9 mouse cellular contexts compared by ENCODE assay signal in the genomic region with DNA sequence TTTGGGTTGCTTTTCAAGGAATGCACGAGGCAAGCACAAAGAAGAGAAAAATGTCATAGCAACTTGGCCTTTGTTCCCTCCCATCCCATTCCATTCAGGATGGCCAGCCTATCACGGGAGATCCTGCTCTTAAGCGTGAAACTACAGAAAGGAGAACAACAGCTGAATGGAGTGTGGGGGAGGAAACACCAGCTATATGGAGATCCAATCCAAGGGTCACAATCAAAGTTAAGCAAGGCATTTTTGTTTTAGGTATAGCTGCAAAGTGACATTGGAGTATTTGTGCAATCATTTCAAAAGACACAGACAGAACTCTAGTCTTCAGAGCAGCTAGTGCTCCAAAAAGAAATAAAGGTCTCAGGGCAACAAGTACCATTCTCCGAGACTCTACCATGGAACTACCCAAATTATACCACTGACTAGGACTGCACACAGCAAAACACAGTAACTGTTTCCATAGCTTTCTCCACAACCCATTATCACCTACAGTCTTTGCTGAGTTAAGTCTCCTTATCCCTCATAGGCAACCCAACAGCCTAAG. TPM values are rescaled to one million over a fixed set of nuclear protein-coding genes. Genes with fewer than 3 reads are reported as not detected.
DNase-seq lines count a peak whose midpoint lies in the region; ATAC-seq and TF ChIP-seq lines count a peak whose summit lies in the region.
"Had no signal": no experiment of that assay in that cellular context is flagged by ENCODE, and none has a peak within 500 bp of the region (broad histone marks: within the 10 kb centered on the region; RNA-seq: fewer than 3 reads in every experiment).

No protein-coding gene starts in this region.

- WGBS in heart, embryonic 11.5 days (ENCODE audit: insufficient replicate concordance) = 18% methylated on average over 4 of the region's 4 CpGs
- 4% methylated on average over 4 of the region's 4 CpGs for WGBS in hindbrain, embryonic 13.5 days
- WGBS in midbrain, embryonic 10.5 days = 10% methylated on average over 4 of the region's 4 CpGs

- no peaks in the 10 kb centered on the region for H3K27me3 ChIP-seq in heart, embryonic 11.5 days (ENCODE audit: control insufficient read depth, insufficient read depth, low read length)
- no peaks in the 10 kb centered on the region for H3K27me3 ChIP-seq in hindbrain, embryonic 13.5 days
- no peaks in the 10 kb centered on the region for H3K27me3 ChIP-seq in midbrain, embryonic 10.5 days (ENCODE audit: low read depth, poor library complexity, severe bottlenecking)
- H3K27me3 ChIP-seq: Patski had no signal

- intact Hi-C loops in heart, postnatal 10 days (cut with DNase I) = loop anchor here (5.0 kb wide), 1 partner anchor 62 kb away; the partner anchor contains the start of gene Rpl13

- H3K4me2 ChIP-seq in heart, embryonic 11.5 days = peak overlapping the region; percentile 90
- peak overlapping the region; percentile 71 for H3K4me2 ChIP-seq in hindbrain, embryonic 13.5 days

- 0 out of 2 replicates have a peak overlapping the region, but pooled peaks have one; percentile 15 for H3K27ac ChIP-seq in heart, embryonic 11.5 days (ENCODE audit: low read depth, low read length)
- H3K27ac ChIP-seq in hindbrain, embryonic 13.5 days = peak overlapping the region; percentile 97; the same call in 1 of the 2 replicates
- H3K27ac ChIP-seq in midbrain, embryonic 10.5 days (replicated peaks) = peak overlapping the region; percentile 99

- TF ChIP-seq POLR2A in brain, embryonic 14.5 days (IDR thresholded peaks at IDR 0.05; ENCODE audit: borderline replicate concordance, extremely low read depth, insufficient read depth, insufficient read length, poor library complexity, severe bottlenecking) = no peak

- H3K36me3 ChIP-seq in heart, embryonic 11.5 days (ENCODE audit: control insufficient read depth, insufficient read depth, low read length) = no peaks in the 10 kb centered on the region
- no peaks in the 10 kb centered on the region for H3K36me3 ChIP-seq in hindbrain, embryonic 13.5 days
- peaks cover 10% of the 10 kb centered on the region for H3K36me3 ChIP-seq in midbrain, embryonic 10.5 days

- ATAC-seq in heart, embryonic 11.5 days (replicated peaks; ENCODE audit: insufficient number of reproducible peaks, low FRiP score, low TSS enrichment) = no peak
- no peak for ATAC-seq in hindbrain, embryonic 13.5 days (ENCODE audit: low FRiP score)
- ATAC-seq: Patski had no signal

- no peak for DNase-seq in heart, postnatal 10 days
- DNase-seq in brain, embryonic 14.5 days (ENCODE audit: low read depth) = peak; percentile 76
- DNase-seq in midbrain, embryonic 10.5 days (ENCODE audit: low spot score) = peak; percentile 51
- DNase-seq in right cerebral cortex, postnatal 36 days (ENCODE audit: low spot score in 2 of 2) = no peak
- DNase-seq in spleen, postnatal 14 days (ENCODE audit: low spot score in 2 of 2) = no peak
- DNase-seq in layer of hippocampus, postnatal 14 days (ENCODE audit: low spot score in 2 of 2) = no peak

- H3K9me3 ChIP-seq in heart, embryonic 11.5 days (replicated peaks; ENCODE audit: control insufficient read depth, low read length) = no peaks in the 10 kb centered on the region
- H3K9me3 ChIP-seq in hindbrain, embryonic 13.5 days = no peaks in the 10 kb centered on the region
- H3K9me3 ChIP-seq in midbrain, embryonic 10.5 days (replicated peaks) = no peaks in the 10 kb centered on the region

- TF ChIP-seq CTCF in brain, embryonic 14.5 days (IDR thresholded peaks at IDR 0.05; ENCODE audit: borderline replicate concordance, extremely low read depth, insufficient read depth, insufficient read length) = no peak

- peaks cover 32% of the 10 kb centered on the region for H3K4me1 ChIP-seq in heart, embryonic 11.5 days (ENCODE audit: control insufficient read depth, insufficient read depth, low read length)
- H3K4me1 ChIP-seq in hindbrain, embryonic 13.5 days (replicated peaks) = peaks cover 56% of the 10 kb centered on the region
- H3K4me1 ChIP-seq in midbrain, embryonic 10.5 days = peaks cover 55% of the 10 kb centered on the region

- H3K9ac ChIP-seq in heart, embryonic 11.5 days (ENCODE audit: low read depth, low read length) = peak overlapping the region; percentile 98; the same call in 1 of the 2 replicates
- H3K9ac ChIP-seq in hindbrain, embryonic 13.5 days = peak overlapping the region; percentile 100

- peak overlapping the region; percentile 100 for H3K4me3 ChIP-seq in heart, embryonic 11.5 days (ENCODE audit: low read depth, low read length)
- H3K4me3 ChIP-seq in hindbrain, embryonic 13.5 days = peak overlapping the region; percentile 100
- H3K4me3 ChIP-seq in midbrain, embryonic 10.5 days = peak overlapping the region; percentile 93

RNA-seq across cellular contexts. Expression of gene Ankrd11, which starts 1.9 kb away (rescaled TPM):
- 49.5 and 51.3 TPM in 2 replicates for polyA plus RNA-seq in heart, embryonic 11.5 days (2014; fragmentation: Nextera tagmentation; extraction: Ambion mirVana)
- 10 to 100 TPM; 83.6 to 84.5 TPM for total RNA-seq in heart, postnatal 10 days (2021)
- polyA plus RNA-seq in brain, embryonic 14.5 days (2012; rRNA removed) = 52.8 and 76.8 TPM in 2 replicates
- polyA plus RNA-seq in hindbrain, embryonic 13.5 days (2015; fragmentation: Nextera tagmentation; extraction: Ambion mirVana) = 29.9 and 30.7 TPM in 2 replicates
- 29.5 TPM in 2 replicates for polyA plus RNA-seq in midbrain, embryonic 10.5 days (2016; fragmentation: Nextera tagmentation; extraction: Ambion mirVana)
- total RNA-seq in layer of hippocampus, postnatal 14 days (2021) = 100 to 1,000 TPM; 152 to 159 TPM

RNA-seq across cellular contexts. Expression of gene Spg7, which starts 22.6 kb away (rescaled TPM):
- polyA plus RNA-seq in heart, embryonic 11.5 days (2014; fragmentation: Nextera tagmentation; extraction: Ambion mirVana) = 48.7 and 49.4 TPM in 2 replicates
- total RNA-seq in heart, postnatal 10 days (2021) = 10 to 100 TPM; 72.8 to 80.3 TPM
- polyA plus RNA-seq in brain, embryonic 14.5 days (2012; rRNA removed) = 96.1 and 112 TPM in 2 replicates
- 45.9 and 48.7 TPM in 2 replicates for polyA plus RNA-seq in hindbrain, embryonic 13.5 days (2015; fragmentation: Nextera tagmentation; extraction: Ambion mirVana)
- polyA plus RNA-seq in midbrain, embryonic 10.5 days (2016; fragmentation: Nextera tagmentation; extraction: Ambion mirVana) = 49.5 and 50.9 TPM in 2 replicates
- total RNA-seq in layer of hippocampus, postnatal 14 days (2021) = 10 to 100 TPM; 64.7 to 81.9 TPM

Comparison
In these comparisons a context has a peak if more than half of its experiments do, and no peak if none do; other contexts are left out.
1. H3K27ac ChIP-seq: peak in every context shown above with its lines; median percentile 99 in midbrain, embryonic 10.5 days; 97 in hindbrain, embryonic 13.5 days; 15 in heart, embryonic 11.5 days.
2. DNase-seq: peak in brain, embryonic 14.5 days (single experiment) and midbrain, embryonic 10.5 days (single experiment); none in heart, postnatal 10 days (0 of 2), right cerebral cortex, postnatal 36 days (0 of 2), spleen, postnatal 14 days (0 of 2) and layer of hippocampus, postnatal 14 days (0 of 2).
3. Peak in every context shown above with its lines, with median percentiles within 50 percentile points of each other: H3K4me3 ChIP-seq.